Mouse (Mus musculus): ENCODE data around the gene Zfp827. TPM values are rescaled to one million over a fixed set of nuclear protein-coding genes. Genes with fewer than 3 reads are reported as not detected.

Gene Zfp827
- polyA plus RNA-seq, 1 experiment = 9.6 TPM

- 72% methylated on average over 8 of the region's 8 CpGs for WGBS
- DNase-seq = no peak
- H3K27ac ChIP-seq (ENCODE audit: insufficient read depth, low read depth, low read length) = no peak overlapping the region
- TF ChIP-seq POLR2A (IDR thresholded peaks at IDR 0.05; ENCODE audit: low read depth, low read length) (no peak), CTCF (conservative IDR thresholded peaks at IDR 0.05; ENCODE audit: insufficient read depth, insufficient read length, low read depth, low read length) (no peak)
- no peaks in the 10 kb centered on the region for H3K27me3 ChIP-seq (replicated peaks; ENCODE audit: control insufficient read depth, insufficient read depth, low read length)
- H3K4me1 ChIP-seq (ENCODE audit: control insufficient read depth, insufficient read depth, low read length) = no peaks in the 10 kb centered on the region
- no peaks in the 10 kb centered on the region for H3K36me3 ChIP-seq (ENCODE audit: control insufficient read depth, insufficient read depth, low read length)
- H3K4me3 ChIP-seq (ENCODE audit: insufficient read depth, low read depth, low read length) = no peak overlapping the region
Measured at GRCm38 (mm10) chr8:79229266-79229888, 201.1 kb downstream of the Zfp827 start.

- 55% methylated on average over 3 of the region's 3 CpGs for WGBS
- Histone ChIP-seq H3K4me1 (ENCODE audit: control insufficient read depth, insufficient read depth, low read length) (no peaks in the 10 kb centered on the region), H3K27me3 (replicated peaks; ENCODE audit: control insufficient read depth, insufficient read depth, low read length) (no peaks in the 10 kb centered on the region), H3K27ac (ENCODE audit: insufficient read depth, low read depth, low read length) (no peak overlapping the region), H3K4me3 (ENCODE audit: insufficient read depth, low read depth, low read length) (no peak overlapping the region), H3K36me3 (ENCODE audit: control insufficient read depth, insufficient read depth, low read length) (no peaks in the 10 kb centered on the region)
- no peak for TF ChIP-seq CTCF (conservative IDR thresholded peaks at IDR 0.05; ENCODE audit: insufficient read depth, insufficient read length, low read depth, low read length)
- TF ChIP-seq POLR2A (IDR thresholded peaks at IDR 0.05; ENCODE audit: low read depth, low read length) = no peak
- DNase-seq = no peak
Measured at GRCm38 (mm10) chr8:79239320-79239719, 211.1 kb downstream of the Zfp827 start.

- no peak for DNase-seq
- WGBS = 78% methylated on average over 7 of the region's 7 CpGs
Measured at GRCm38 (mm10) chr8:79239996-79240395, 211.8 kb downstream of the Zfp827 start.

More at GRCm38 (mm10) chr8:79239996-79240395, 211.8 kb downstream of the Zfp827 start:
- Histone ChIP-seq H3K4me3 (ENCODE audit: insufficient read depth, low read depth, low read length) (no peak overlapping the region), H3K4me1 (ENCODE audit: control insufficient read depth, insufficient read depth, low read length) (no peaks in the 10 kb centered on the region), H3K27ac (ENCODE audit: insufficient read depth, low read depth, low read length) (no peak overlapping the region), H3K27me3 (replicated peaks; ENCODE audit: control insufficient read depth, insufficient read depth, low read length) (no peaks in the 10 kb centered on the region), H3K36me3 (ENCODE audit: control insufficient read depth, insufficient read depth, low read length) (no peaks in the 10 kb centered on the region)
- TF ChIP-seq POLR2A (IDR thresholded peaks at IDR 0.05; ENCODE audit: low read depth, low read length) (no peak), CTCF (conservative IDR thresholded peaks at IDR 0.05; ENCODE audit: insufficient read depth, insufficient read length, low read depth, low read length) (no peak)

Other genes starting within 250 kb of the Zfp827 start
- gene Lsm6, start 207.3 kb upstream of the Zfp827 start, polyA plus RNA-seq (2012; rRNA removed) = 10.2 and 19.6 TPM in 2 replicates
- gene 1700011L22Rik, start 220.1 kb downstream of the Zfp827 start, polyA plus RNA-seq (2012; rRNA removed) = 0.18 TPM in 1 of 2 replicates, not detected in the other